Mouse (Mus musculus): ENCODE data around the gene Prkg1.

- TF ChIP-seq CTCF (IDR thresholded peaks at IDR 0.05; ENCODE audit: borderline replicate concordance, insufficient read depth, low read length) (no peak), POLR2A (IDR thresholded peaks at IDR 0.05; ENCODE audit: low read depth, low read length) (no peak)
These were observed 1200.3 kb downstream of the Prkg1 start for GRCm38 (mm10) chr19:30564516-30564915.
